Mouse (Mus musculus): ENCODE data around the gene Shc4. TPM values are rescaled to one million over a fixed set of nuclear protein-coding genes. Genes with fewer than 3 reads are reported as not detected.
A peak's percentile ranks its signal among the peaks of the same experiment; 100 is the strongest.

Shc4 gene
- polyA plus RNA-seq, 1 experiment from 2014 or later = 0.71 TPM

GRCm38 (mm10) chr2:125644912-125645311 is 79.0 kb downstream of the Shc4 start:
- H3K9me3 ChIP-seq (ENCODE audit: control insufficient read depth, low read length) = no peaks in the 10 kb centered on the region
- no peak for DNase-seq (ENCODE audit: low spot score)
- H3K36me3 ChIP-seq (ENCODE audit: control insufficient read depth, insufficient read depth, low read length) = no peaks in the 10 kb centered on the region
- WGBS = 75% methylated on average over 6 of the region's 6 CpGs
- H3K4me2 ChIP-seq = no peak overlapping the region
- H3K27me3 ChIP-seq (replicated peaks; ENCODE audit: control insufficient read depth, insufficient read depth, low read length) = no peaks in the 10 kb centered on the region
- no peaks in the 10 kb centered on the region for H3K4me1 ChIP-seq (replicated peaks; ENCODE audit: control insufficient read depth, insufficient read depth, low read length)
- H3K4me3 ChIP-seq (ENCODE audit: low read depth, low read length) = no peak overlapping the region
- no peak overlapping the region for H3K9ac ChIP-seq (ENCODE audit: low read depth, low read length)
- ATAC-seq (replicated peaks; ENCODE audit: low FRiP score) = no peak
- no peak overlapping the region for H3K27ac ChIP-seq (ENCODE audit: low read depth, low read length)

DNA sequence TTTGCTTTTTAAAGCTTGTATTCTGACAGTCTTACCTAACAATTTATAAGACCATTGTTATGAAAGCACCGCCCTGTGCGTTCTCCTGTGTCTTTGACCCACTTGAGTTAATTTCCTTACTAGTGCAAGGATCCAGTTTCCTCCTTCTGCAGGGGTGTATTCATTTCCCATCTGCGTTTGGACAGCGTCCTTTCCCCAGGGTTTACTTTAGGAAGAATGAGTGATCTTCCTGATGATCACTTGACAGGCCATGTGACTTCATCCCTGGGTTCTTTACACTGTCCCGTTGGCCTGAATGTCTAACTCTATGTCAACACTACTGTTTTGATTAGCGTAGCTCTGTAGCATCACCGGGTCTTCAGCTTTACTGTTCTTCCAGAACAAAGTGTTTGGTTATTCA is 86.6 kb downstream of the Shc4 start:
- no peaks in the 10 kb centered on the region for H3K4me1 ChIP-seq (replicated peaks; ENCODE audit: control insufficient read depth, insufficient read depth, low read length)
- no peak overlapping the region for H3K4me2 ChIP-seq
- no peak overlapping the region for H3K27ac ChIP-seq (ENCODE audit: low read depth, low read length)
- H3K4me3 ChIP-seq (ENCODE audit: low read depth, low read length) = no peak overlapping the region
- DNase-seq (ENCODE audit: low spot score) (no peak), ATAC-seq (replicated peaks; ENCODE audit: low FRiP score) (no peak)
- WGBS = 77% methylated on average over 7 of the region's 7 CpGs
- H3K27me3 ChIP-seq (replicated peaks; ENCODE audit: control insufficient read depth, insufficient read depth, low read length) = no peaks in the 10 kb centered on the region
- H3K9me3 ChIP-seq (ENCODE audit: control insufficient read depth, low read length) = no peaks in the 10 kb centered on the region
- no peak overlapping the region for H3K9ac ChIP-seq (ENCODE audit: low read depth, low read length)
- no peaks in the 10 kb centered on the region for H3K36me3 ChIP-seq (ENCODE audit: control insufficient read depth, insufficient read depth, low read length)

DNA sequence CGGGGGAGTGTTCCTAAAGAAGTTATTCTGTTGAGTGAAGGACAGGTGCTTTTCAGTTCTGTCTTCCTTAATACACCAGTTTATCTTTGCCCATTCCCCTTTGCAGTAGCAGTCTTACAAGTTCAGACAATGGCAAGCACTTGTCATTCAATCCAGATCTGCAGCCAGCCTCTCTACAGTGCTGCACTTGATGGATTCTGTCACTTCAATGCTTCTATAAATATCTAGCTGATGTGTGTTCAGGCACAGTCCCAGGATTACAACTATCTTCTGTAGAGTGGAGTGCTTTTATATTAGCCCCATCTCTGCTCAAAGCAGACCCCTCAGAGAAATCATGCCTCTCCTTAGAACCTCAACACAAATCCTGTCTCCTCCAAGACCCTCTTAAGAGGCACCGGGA is 93.9 kb downstream of the Shc4 start:
- H3K27ac ChIP-seq (ENCODE audit: low read depth, low read length) = no peak overlapping the region

GRCm38 (mm10) chr2:125628487-125628886 is 95.5 kb downstream of the Shc4 start:
- H3K36me3 ChIP-seq (ENCODE audit: control insufficient read depth, insufficient read depth, low read length) = no peaks in the 10 kb centered on the region
- H3K4me1 ChIP-seq (replicated peaks; ENCODE audit: control insufficient read depth, insufficient read depth, low read length) = peaks cover 13% of the 10 kb centered on the region
- DNase-seq (ENCODE audit: low spot score) (no peak), ATAC-seq (replicated peaks; ENCODE audit: low FRiP score) (no peak)
- H3K9me3 ChIP-seq (ENCODE audit: control insufficient read depth, low read length) = no peaks in the 10 kb centered on the region
- 68% methylated on average over 6 of the region's 6 CpGs for WGBS
- no peak overlapping the region for H3K9ac ChIP-seq (ENCODE audit: low read depth, low read length)
- no peaks in the 10 kb centered on the region for H3K27me3 ChIP-seq (replicated peaks; ENCODE audit: control insufficient read depth, insufficient read depth, low read length)
- no peak overlapping the region for H3K4me2 ChIP-seq
- H3K4me3 ChIP-seq (ENCODE audit: low read depth, low read length) = no peak overlapping the region
- no peak overlapping the region for H3K27ac ChIP-seq (ENCODE audit: low read depth, low read length)

More for the DNA sequence above, 93.9 kb downstream of the Shc4 start:
- ATAC-seq (replicated peaks; ENCODE audit: low FRiP score) = no peak
- H3K9ac ChIP-seq (ENCODE audit: low read depth, low read length) = no peak overlapping the region
- no peak overlapping the region for H3K4me3 ChIP-seq (ENCODE audit: low read depth, low read length)
- no peaks in the 10 kb centered on the region for H3K36me3 ChIP-seq (ENCODE audit: control insufficient read depth, insufficient read depth, low read length)
- DNase-seq (ENCODE audit: low spot score) = no peak
- no peaks in the 10 kb centered on the region for H3K27me3 ChIP-seq (replicated peaks; ENCODE audit: control insufficient read depth, insufficient read depth, low read length)
- 95% methylated on average over 2 of the region's 2 CpGs for whole genome bisulfite sequencing
- H3K9me3 ChIP-seq (ENCODE audit: control insufficient read depth, low read length) = no peaks in the 10 kb centered on the region
- H3K4me2 ChIP-seq = no peak overlapping the region
- H3K4me1 ChIP-seq (replicated peaks; ENCODE audit: control insufficient read depth, insufficient read depth, low read length) = peaks cover 7% of the 10 kb centered on the region

DNA sequence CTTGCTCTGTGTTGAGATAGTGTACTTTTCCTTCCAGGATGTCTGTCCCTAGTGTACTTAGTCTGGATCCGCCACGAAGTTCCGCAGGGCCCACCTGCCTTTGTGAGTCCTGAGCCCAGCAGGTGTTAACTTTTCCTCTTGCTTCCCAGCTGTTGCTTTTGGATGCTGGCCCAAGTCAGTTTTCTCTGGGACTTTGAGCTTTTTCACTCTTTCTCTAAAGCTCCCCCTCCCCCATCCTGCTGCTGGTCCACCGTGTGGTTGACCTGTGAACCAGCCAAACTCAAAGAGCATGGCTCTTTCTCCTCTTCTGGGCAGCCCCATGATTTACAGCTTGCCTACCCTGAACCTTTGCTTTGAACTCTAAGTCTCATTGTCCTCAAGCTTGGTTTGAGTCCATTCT is 97.4 kb downstream of the Shc4 start:
- WGBS = 86% methylated on average over 4 of the region's 4 CpGs
- Histone ChIP-seq H3K9ac (ENCODE audit: low read depth, low read length) (no peak overlapping the region), H3K4me2 (no peak overlapping the region), H3K27me3 (replicated peaks; ENCODE audit: control insufficient read depth, insufficient read depth, low read length) (no peaks in the 10 kb centered on the region), H3K36me3 (ENCODE audit: control insufficient read depth, insufficient read depth, low read length) (no peaks in the 10 kb centered on the region), H3K9me3 (ENCODE audit: control insufficient read depth, low read length) (no peaks in the 10 kb centered on the region), H3K4me3 (ENCODE audit: low read depth, low read length) (no peak overlapping the region), H3K27ac (ENCODE audit: low read depth, low read length) (no peak overlapping the region), H3K4me1 (replicated peaks; ENCODE audit: control insufficient read depth, insufficient read depth, low read length) (peaks cover 19% of the 10 kb centered on the region)
- no peak for DNase-seq (ENCODE audit: low spot score)
- no peak for ATAC-seq (replicated peaks; ENCODE audit: low FRiP score)

GRCm38 (mm10) chr2:125624837-125625351 is 99.1 kb downstream of the Shc4 start, which contains the start of gene Cep152:
Gene Cep152 (minus strand): TSS chr2:125625113.
- Histone ChIP-seq H3K36me3 (ENCODE audit: control insufficient read depth, insufficient read depth, low read length) (peaks cover 7% of the 10 kb centered on the region), H3K27ac (ENCODE audit: low read depth, low read length) (peak within 1 kb of the TSS; percentile 56; the same call in 1 of the 2 replicates), H3K27me3 (replicated peaks; ENCODE audit: control insufficient read depth, insufficient read depth, low read length) (no peaks in the 10 kb centered on the region), H3K4me1 (replicated peaks; ENCODE audit: control insufficient read depth, insufficient read depth, low read length) (peaks cover 19% of the 10 kb centered on the region), H3K9ac (ENCODE audit: low read depth, low read length) (peak within 1 kb of the TSS; percentile 87), H3K4me2 (peak within 1 kb of the TSS; percentile 86), H3K4me3 (ENCODE audit: low read depth, low read length) (peak within 1 kb of the TSS; percentile 81), H3K9me3 (ENCODE audit: control insufficient read depth, low read length) (no peaks in the 10 kb centered on the region)
- WGBS = under 1% methylated on average over 50 of the region's 50 CpGs
- peak; percentile 100 for ATAC-seq (replicated peaks; ENCODE audit: low FRiP score)
- DNase-seq (ENCODE audit: low spot score) = peak; percentile 95

- H3K9me3 ChIP-seq (ENCODE audit: control insufficient read depth, low read length) = no peaks in the 10 kb centered on the region
- H3K4me2 ChIP-seq = peak overlapping the region; percentile 86
- peak overlapping the region; percentile 81 for H3K4me3 ChIP-seq (ENCODE audit: low read depth, low read length)
- no peaks in the 10 kb centered on the region for H3K27me3 ChIP-seq (replicated peaks; ENCODE audit: control insufficient read depth, insufficient read depth, low read length)
- DNase-seq (ENCODE audit: low spot score) (no peak), ATAC-seq (replicated peaks; ENCODE audit: low FRiP score) (no peak)
- WGBS = 7% methylated on average over 9 of the region's 9 CpGs
- H3K36me3 ChIP-seq (ENCODE audit: control insufficient read depth, insufficient read depth, low read length) = peaks cover 13% of the 10 kb centered on the region
- peak overlapping the region; percentile 87 for H3K9ac ChIP-seq (ENCODE audit: low read depth, low read length)
- H3K4me1 ChIP-seq (replicated peaks; ENCODE audit: control insufficient read depth, insufficient read depth, low read length) = peaks cover 19% of the 10 kb centered on the region
- peak overlapping the region; percentile 56; the same call in 1 of the 2 replicates for H3K27ac ChIP-seq (ENCODE audit: low read depth, low read length)
Observed at GRCm38 (mm10) chr2:125624127-125624685, 99.7 kb downstream of the Shc4 start.

DNA sequence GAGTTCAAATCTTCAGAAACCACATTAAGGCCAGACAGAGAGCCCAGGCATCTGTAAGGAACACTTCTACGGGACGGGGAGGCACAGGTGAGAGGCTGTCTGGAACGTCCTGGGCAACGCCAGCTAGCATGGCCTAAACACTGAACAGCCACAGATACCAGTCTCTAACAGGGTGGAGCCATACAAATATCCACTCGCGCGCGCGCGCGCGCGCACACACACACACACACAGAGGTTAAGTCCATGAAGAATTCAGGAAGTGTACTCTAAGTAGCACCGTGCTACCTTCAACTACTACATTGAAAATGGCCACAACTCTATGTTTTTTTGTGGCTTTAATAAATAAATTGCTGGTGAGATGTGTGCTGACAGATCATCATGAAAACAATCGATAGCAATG is 100.7 kb downstream of the Shc4 start:
- DNase-seq (ENCODE audit: low spot score) = no peak
- 89% methylated on average over 15 of the region's 15 CpGs for WGBS
- peaks cover 20% of the 10 kb centered on the region for H3K36me3 ChIP-seq (ENCODE audit: control insufficient read depth, insufficient read depth, low read length)
- H3K9ac ChIP-seq (ENCODE audit: low read depth, low read length) = no peak overlapping the region
- H3K4me2 ChIP-seq = peak overlapping the region; percentile 86
- H3K4me3 ChIP-seq (ENCODE audit: low read depth, low read length) = peak overlapping the region; percentile 81
- H3K27ac ChIP-seq (ENCODE audit: low read depth, low read length) = no peak overlapping the region
- ATAC-seq (replicated peaks; ENCODE audit: low FRiP score) = no peak
- H3K27me3 ChIP-seq (replicated peaks; ENCODE audit: control insufficient read depth, insufficient read depth, low read length) = no peaks in the 10 kb centered on the region
- no peaks in the 10 kb centered on the region for H3K9me3 ChIP-seq (ENCODE audit: control insufficient read depth, low read length)
- peaks cover 19% of the 10 kb centered on the region for H3K4me1 ChIP-seq (replicated peaks; ENCODE audit: control insufficient read depth, insufficient read depth, low read length)

- Histone ChIP-seq H3K9me3 (ENCODE audit: control insufficient read depth, low read length) (no peaks in the 10 kb centered on the region), H3K27me3 (replicated peaks; ENCODE audit: control insufficient read depth, insufficient read depth, low read length) (no peaks in the 10 kb centered on the region), H3K9ac (ENCODE audit: low read depth, low read length) (no peak overlapping the region), H3K36me3 (ENCODE audit: control insufficient read depth, insufficient read depth, low read length) (peaks cover 35% of the 10 kb centered on the region), H3K4me2 (no peak overlapping the region), H3K4me1 (replicated peaks; ENCODE audit: control insufficient read depth, insufficient read depth, low read length) (peaks cover 12% of the 10 kb centered on the region), H3K27ac (ENCODE audit: low read depth, low read length) (no peak overlapping the region), H3K4me3 (ENCODE audit: low read depth, low read length) (no peak overlapping the region)
- DNase-seq (ENCODE audit: low spot score) = no peak
- ATAC-seq (replicated peaks; ENCODE audit: low FRiP score) = no peak
- WGBS = 85% methylated on average over 25 of the region's 25 CpGs
Observed at GRCm38 (mm10) chr2:125620213-125620907, 103.6 kb downstream of the Shc4 start.

All from liver, embryonic 11.5 days (tissue).